Mouse (Mus musculus) intestine, postnatal 0 days (tissue): ENCODE results near the gene Zfp526. TPM values are rescaled to one million over a fixed set of nuclear protein-coding genes. Genes with fewer than 3 reads are reported as not detected.

Experiments used
- ATAC-seq: fragments of 200-750 bp; cut with Nextera tagmentation; 2 replicates; pipeline ENCODE4 v1.8.0; 2017; ENCODE audit warnings: mild to moderate bottlenecking, moderate TSS enrichment, moderate library complexity
- H3K27ac ChIP-seq: fragments of 300-500 bp; sonication (generic); 2 replicates; pipeline ENCODE4 v1.5.1; 2014; ENCODE audit warnings: mild to moderate bottlenecking, low read depth, low read length, moderate library complexity
- H3K27me3 ChIP-seq: fragments of 300-500 bp; sonication (generic); replicated peaks from 2 replicates; pipeline ENCODE4 v1.6.1; 2014; ENCODE audit warnings: low read length, mixed read lengths; ENCODE audit not compliant: control insufficient read depth, insufficient read depth
- H3K36me3 ChIP-seq: fragments of 300-500 bp; sonication (generic); 2 replicates; pipeline ENCODE4 v1.6.1; 2014; ENCODE audit warnings: mild to moderate bottlenecking, moderate library complexity; ENCODE audit not compliant: control insufficient read depth, insufficient read depth
- H3K4me1 ChIP-seq: fragments of 300-500 bp; sonication (generic); replicated peaks from 2 replicates; pipeline ENCODE4 v1.6.1; 2014; ENCODE audit warnings: antibody characterized with exemption, low read length, mixed read lengths; ENCODE audit not compliant: control insufficient read depth, insufficient read depth
- H3K4me2 ChIP-seq: fragments of 300-500 bp; sonication (generic); replicated peaks from 2 replicates; pipeline ENCODE4 v1.6.1; 2014; ENCODE audit warnings: low read depth, mild to moderate bottlenecking, moderate library complexity
- H3K4me3 ChIP-seq: fragments of 300-500 bp; sonication (generic); 2 replicates; pipeline ENCODE4 v1.5.1; 2014; ENCODE audit warnings: low read depth, low read length
- H3K9ac ChIP-seq: fragments of 300-500 bp; sonication (generic); 2 replicates; pipeline ENCODE4 v1.6.1; 2014; ENCODE audit warnings: mild to moderate bottlenecking, low read depth, low read length
- H3K9me3 ChIP-seq: fragments of 300-500 bp; sonication (generic); 2 replicates; pipeline ENCODE4 v1.6.1; 2016; ENCODE audit warnings: mixed run types; ENCODE audit not compliant: control insufficient read depth
- CTCF ChIP-seq: sonication (generic); IDR thresholded peaks from 2 replicates; pipeline ENCODE4 v1.5.1; 2016; ENCODE audit warnings: low read depth, mild to moderate bottlenecking, control low read depth, antibody characterized with exemption, moderate library complexity
- WGBS: fragments of 180-500 bp; shearing (Covaris S2); extraction: QIAGEN DNeasy Blood & Tissue Kit; methylation state at CpG from one replicate; pipeline ENCODE4 v1.1.7; 2014; 5-methylcytosine and 5-hydroxymethylcytosine counted together
- polyA plus RNA-seq: library from polyadenylated mRNA; unstranded; fragments of >200 nt; fragmentation: Nextera tagmentation; extraction: Ambion mirVana; gene quantifications from 2 replicates; pipeline ENCODE4 v1.2.1, GENCODE M21; 2015

Gene Zfp526
- polyA plus RNA-seq, 1 experiment from 2014 or later, result 1.1 TPM

DNA sequence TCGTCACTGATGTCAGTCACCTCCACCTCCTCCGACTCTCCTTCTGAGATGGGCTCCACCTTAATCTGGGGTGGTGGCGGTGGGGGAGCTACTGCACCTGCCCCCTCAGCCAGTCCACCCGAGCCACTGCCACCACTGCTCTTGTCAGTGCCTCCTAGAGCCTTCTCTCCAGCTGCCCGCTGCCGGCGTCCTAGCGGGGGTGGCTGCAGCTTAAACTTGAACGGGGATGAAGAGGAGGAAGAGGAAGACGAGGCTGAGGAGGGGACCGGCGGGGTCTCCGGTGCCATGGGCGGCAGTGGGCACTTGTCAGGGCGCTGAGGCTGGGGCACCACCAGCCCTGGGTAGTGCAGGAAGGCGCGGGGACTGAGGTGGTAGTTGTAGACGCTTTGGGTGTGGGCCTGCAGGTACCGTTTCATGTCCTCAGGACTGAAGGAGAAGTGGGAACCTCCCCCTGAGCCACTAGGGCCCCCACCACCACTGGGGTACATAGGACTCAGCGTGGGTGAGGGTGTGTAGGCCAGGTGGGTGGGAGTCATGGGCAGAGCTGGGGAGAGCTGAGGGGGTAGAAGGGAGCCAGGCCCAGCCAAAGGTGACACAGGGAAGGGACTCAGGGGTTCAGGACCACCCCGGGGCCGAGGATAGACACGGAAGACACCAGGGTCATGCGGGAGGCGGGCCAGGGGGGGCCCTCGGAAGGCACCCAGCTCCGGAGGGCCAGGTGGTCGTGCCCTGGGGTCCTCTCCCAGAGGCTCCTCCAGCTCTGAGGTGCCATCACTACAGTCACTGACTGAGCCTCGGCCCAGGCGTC lies 23.5 kb downstream of the Zfp526 start:
- H3K4me2 ChIP-seq, result no peak overlapping the region
- peaks cover 2% of the 10 kb centered on the region; the same call in 1 of the 2 replicates for H3K4me1 ChIP-seq
- H3K9ac ChIP-seq, result no peak overlapping the region
- no peak for ATAC-seq
- 85% methylated on average over 30 of the region's 30 CpGs for WGBS
- peaks cover 33% of the 10 kb centered on the region for H3K36me3 ChIP-seq
- TF ChIP-seq CTCF, result no peak
- no peak overlapping the region for H3K4me3 ChIP-seq
- no peaks in the 10 kb centered on the region for H3K9me3 ChIP-seq
- H3K27me3 ChIP-seq, result no peaks in the 10 kb centered on the region
- no peak overlapping the region; the same call in 1 of the 2 replicates for H3K27ac ChIP-seq

DNA sequence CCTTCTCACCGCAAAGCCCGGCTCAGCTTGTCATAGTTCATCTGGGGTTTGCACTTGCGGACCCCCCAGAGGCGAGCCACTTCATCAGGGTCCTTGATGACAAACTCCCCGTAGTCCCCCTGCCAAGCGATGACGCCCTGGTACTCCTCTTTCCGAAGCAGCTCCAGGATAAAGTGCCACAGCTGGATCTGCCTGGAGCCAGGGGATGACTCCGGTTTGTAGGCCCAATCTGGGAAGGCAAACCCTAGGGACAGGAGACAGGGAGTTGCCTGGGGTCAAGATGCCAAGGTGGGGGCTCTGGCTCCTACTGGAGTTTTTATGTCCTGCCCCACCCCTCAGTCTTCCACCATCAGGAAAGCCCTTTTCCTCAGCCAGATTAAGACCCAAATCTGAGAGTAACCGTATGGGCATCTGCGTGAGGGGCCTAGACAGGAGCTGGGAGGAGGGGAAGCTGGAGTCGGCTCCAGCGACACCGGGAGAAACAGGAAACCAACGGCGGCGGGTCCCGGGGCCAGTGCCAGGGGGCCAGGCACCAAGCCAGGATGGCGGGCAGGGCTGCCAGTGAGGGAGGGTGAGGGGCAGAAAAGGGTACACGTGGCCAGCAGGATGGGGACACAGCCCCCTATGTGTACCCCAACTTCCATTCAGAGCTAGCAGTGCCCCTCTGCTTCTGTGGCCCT lies 25.0 kb downstream of the Zfp526 start:
- Histone ChIP-seq H3K4me3 (no peak overlapping the region), H3K9ac (0 out of 2 replicates have a peak overlapping the region, but pooled peaks have one; percentile 7), H3K9me3 (no peaks in the 10 kb centered on the region), H3K4me1 (peaks cover 5% of the 10 kb centered on the region; the same call in 1 of the 2 replicates), H3K27me3 (no peaks in the 10 kb centered on the region), H3K4me2 (peak overlapping the region; percentile 73), H3K27ac (no peak overlapping the region; the same call in 1 of the 2 replicates), H3K36me3 (peaks cover 33% of the 10 kb centered on the region)
- TF ChIP-seq CTCF, result no peak
- 48% methylated on average over 20 of the region's 20 CpGs for WGBS
- ATAC-seq, result no peak

DNA sequence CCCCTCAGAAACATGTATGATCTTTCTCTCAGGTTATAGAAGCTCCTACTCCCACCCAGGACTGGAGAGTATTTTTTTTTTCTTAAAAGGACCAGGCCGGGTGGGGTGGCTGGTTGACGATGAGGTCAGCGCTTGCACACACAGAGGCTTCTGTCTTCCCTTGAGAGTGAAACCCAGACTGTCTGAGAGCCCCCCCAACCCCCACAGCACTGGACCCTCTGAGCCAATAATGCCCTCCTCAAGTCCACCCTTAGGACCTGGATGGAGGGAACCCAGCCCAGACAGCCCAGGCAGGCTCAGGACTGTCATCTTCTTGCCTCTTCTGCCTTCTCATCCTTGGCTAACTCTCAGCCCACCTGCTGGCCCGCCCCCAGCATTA lies 25.5 kb downstream of the Zfp526 start:
- peak overlapping the region; percentile 73 for H3K4me2 ChIP-seq
- 0 out of 2 replicates have a peak overlapping the region, but pooled peaks have one; percentile 7 for H3K9ac ChIP-seq
- WGBS, result 21% methylated on average over 4 of the region's 4 CpGs
- H3K27me3 ChIP-seq, result no peaks in the 10 kb centered on the region
- H3K4me3 ChIP-seq, result no peak overlapping the region
- H3K36me3 ChIP-seq, result peaks cover 33% of the 10 kb centered on the region
- H3K4me1 ChIP-seq, result peaks cover 7% of the 10 kb centered on the region; the same call in 1 of the 2 replicates
- H3K9me3 ChIP-seq, result no peaks in the 10 kb centered on the region
- H3K27ac ChIP-seq, result 0 out of 2 replicates have a peak overlapping the region, but pooled peaks have one; percentile 7
- no peak for TF ChIP-seq CTCF
- ATAC-seq, result no peak

DNA sequence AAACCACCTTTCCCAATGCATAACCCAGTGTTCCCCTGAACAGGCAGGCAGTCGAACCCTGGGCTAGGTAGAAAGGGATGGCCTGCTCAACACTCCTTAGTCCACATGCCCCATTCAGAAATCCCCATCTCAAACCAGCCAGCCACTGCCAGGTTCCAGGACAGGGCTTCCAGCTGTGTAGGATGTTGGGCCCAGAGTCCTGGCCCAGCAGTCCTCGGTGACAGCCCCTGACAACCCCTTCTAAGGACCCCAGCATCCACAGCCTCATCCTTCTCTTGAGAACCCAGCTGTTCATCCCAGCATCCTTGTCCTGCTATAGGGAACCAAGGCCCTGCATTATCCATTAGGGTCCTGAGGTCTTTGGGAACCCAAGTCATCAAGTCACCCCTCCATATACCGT lies 26.3 kb downstream of the Zfp526 start:
- Histone ChIP-seq H3K4me2 (peak overlapping the region; percentile 73), H3K27me3 (no peaks in the 10 kb centered on the region), H3K9ac (0 out of 2 replicates have a peak overlapping the region, but pooled peaks have one; percentile 11), H3K9me3 (no peaks in the 10 kb centered on the region), H3K27ac (no peak overlapping the region), H3K36me3 (peaks cover 33% of the 10 kb centered on the region), H3K4me3 (peak overlapping the region; percentile 91), H3K4me1 (peaks cover 7% of the 10 kb centered on the region; the same call in 1 of the 2 replicates)
- ATAC-seq, result no peak
- no peak for TF ChIP-seq CTCF
- WGBS, result 16% methylated on average over 3 of the region's 3 CpGs

DNA sequence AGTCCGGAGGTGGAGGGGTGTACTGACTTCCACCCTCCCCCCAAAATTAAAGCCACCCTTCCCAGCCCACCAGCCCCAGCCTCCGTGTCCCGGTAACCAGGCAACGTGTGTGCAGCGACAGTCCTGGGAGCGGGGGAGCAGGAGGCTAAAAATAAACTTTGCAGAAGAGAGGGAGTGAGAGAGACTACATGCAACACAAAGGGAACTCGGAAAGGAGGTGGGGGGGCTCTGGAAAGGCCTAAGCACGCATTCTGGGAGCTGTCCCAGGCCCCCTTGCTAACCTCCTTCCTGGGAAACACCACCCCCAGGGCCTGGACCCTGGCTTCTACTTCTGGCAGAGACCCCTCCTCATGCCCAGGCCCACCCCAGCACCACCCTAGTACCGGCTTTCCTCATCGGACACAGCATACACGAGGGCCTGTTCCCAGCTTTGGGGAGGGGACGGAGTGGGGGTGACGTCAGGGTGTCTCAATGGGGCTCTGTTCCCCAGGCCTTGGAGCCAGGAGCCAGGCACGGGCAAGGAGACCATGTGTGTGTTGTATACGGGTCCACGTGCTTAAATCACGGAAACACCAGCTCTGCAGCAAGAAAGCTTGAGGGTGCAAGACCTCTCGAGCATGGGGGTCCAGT lies 26.9 kb downstream of the Zfp526 start:
- WGBS, result 3% methylated on average over 18 of the region's 18 CpGs
- Histone ChIP-seq H3K9ac (peak overlapping the region; percentile 80; the same call in 1 of the 2 replicates), H3K27ac (peak overlapping the region; percentile 96), H3K9me3 (no peaks in the 10 kb centered on the region), H3K36me3 (peaks cover 28% of the 10 kb centered on the region), H3K27me3 (no peaks in the 10 kb centered on the region), H3K4me2 (peak overlapping the region; percentile 73), H3K4me1 (peaks cover 7% of the 10 kb centered on the region; the same call in 1 of the 2 replicates), H3K4me3 (peak overlapping the region; percentile 91)
- TF ChIP-seq CTCF, result no peak
- ATAC-seq, result no peak
